Mouse (Mus musculus) urinary bladder, postnatal 14 days (tissue): ENCODE data around the gene Pcbp3.

Source experiments
- DNase-seq: peaks from one replicate; pipeline ENCODE4 v3.0.0; 2021; ENCODE audit warnings: low spot score

The Pcbp3 gene

DNA sequence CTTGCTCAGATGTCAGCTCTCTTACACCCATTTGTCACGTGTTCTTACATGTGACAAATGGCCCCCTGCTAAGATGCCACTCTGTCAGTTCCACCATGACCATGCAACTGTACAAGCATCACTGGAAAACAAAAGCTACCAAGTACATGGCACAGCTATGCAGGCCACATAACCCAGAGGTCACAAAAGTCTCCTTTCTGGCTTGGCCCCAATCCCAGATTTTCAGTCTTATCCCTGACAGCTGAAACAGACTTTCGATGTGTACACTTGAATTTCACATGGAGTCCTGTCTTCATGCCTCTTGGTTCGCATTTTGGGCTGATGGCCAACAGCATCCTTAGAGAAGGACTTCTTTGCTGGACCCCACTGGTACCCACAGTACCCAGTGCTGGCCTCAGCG lies 116.8 kb downstream of the Pcbp3 start:
- DNase-seq, result no peak

- no peak for DNase-seq
These were observed 117.3 kb downstream of the Pcbp3 start for GRCm38 (mm10) chr10:76844365-76844764.

DNA sequence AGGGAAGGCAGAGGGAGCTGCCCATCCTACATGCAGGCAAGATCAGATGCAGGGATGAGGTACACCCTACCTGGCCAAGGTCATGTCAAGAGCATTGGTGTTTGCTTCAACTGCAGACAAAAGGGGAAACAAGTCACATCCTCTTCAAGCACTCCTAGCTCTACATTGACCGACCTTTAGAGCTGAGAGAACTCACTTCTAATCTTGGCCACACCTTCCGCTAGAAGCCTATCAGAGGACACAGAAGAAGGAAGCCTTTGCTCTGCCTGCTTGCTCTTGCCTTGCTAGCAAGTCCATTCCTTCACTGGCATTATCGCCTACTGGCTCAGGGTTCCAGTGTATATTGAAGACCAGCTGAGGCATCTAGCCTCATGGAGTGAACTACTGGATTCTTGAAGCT lies 119.6 kb downstream of the Pcbp3 start:
- no peak for DNase-seq

DNA sequence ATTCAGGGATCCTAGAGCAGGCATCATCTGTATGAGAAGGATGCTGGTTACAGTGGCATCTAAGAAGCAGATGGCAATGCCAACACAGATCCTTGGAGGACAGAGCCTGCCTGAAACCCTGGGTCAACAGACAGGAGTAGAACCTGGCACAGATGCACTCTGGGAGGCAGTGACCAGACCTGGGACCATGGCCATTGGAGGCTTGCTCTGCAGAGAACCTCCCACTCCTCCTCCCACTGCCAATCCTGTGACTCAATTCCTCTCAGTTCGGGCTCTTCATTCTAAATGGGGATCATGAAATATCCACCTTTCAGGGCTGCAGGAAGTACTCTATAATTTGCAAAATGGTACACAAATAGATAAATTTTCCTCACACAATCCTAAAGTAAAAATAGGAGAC lies 120.5 kb downstream of the Pcbp3 start:
- DNase-seq, result no peak

- no peak for DNase-seq
These were observed 121.1 kb downstream of the Pcbp3 start for GRCm38 (mm10) chr10:76840566-76840965.

- DNase-seq, result peak; percentile 83
These were observed 126.0 kb downstream of the Pcbp3 start for GRCm38 (mm10) chr10:76835497-76836357.

- no peak for DNase-seq
These were observed 128.8 kb downstream of the Pcbp3 start for GRCm38 (mm10) chr10:76832841-76833240.

GRCm38 (mm10) chr10:76831915-76832314 lies 129.8 kb downstream of the Pcbp3 start:
- no peak for DNase-seq

DNA sequence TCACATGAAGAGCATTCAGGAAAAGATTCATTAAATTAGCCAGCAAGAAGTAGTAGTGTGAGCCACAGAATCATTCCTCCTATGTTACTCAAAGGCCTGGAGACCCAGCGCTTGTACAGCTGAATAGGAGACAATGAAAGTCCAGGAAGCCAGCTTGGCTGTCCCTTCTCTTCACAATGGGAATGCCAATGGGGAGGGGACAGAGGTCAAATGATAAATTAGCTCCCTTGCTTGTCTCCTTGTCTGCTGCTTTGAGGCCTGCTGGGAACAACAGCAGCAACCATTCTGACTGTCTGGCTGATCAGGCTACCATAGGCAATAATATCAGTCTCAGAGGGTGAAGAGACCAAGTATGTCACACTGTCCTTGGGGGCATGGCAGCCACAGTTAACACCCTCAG lies 130.5 kb downstream of the Pcbp3 start:
- no peak for DNase-seq

- DNase-seq, result no peak
These were observed 132.8 kb downstream of the Pcbp3 start for GRCm38 (mm10) chr10:76828936-76829335.

DNA sequence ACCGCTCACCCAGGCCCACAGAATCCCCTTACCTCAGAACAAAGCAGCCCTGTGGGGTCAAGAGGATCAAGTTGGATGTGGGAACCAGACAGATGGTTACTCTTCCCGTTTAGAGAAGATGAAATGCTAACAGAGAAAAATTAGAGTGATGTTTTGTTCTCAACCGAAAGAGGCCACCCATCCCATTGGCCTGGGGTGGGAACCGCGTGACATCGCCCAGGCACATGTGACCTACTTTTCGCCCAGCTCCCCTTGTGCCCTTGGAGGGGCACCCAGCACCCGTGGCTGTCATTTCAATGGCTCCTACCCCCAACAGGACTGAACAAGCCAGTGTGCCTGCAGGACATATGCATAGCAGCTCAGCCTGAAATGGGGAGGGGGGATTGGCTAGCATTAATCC lies 139.0 kb downstream of the Pcbp3 start:
- no peak for DNase-seq

DNA sequence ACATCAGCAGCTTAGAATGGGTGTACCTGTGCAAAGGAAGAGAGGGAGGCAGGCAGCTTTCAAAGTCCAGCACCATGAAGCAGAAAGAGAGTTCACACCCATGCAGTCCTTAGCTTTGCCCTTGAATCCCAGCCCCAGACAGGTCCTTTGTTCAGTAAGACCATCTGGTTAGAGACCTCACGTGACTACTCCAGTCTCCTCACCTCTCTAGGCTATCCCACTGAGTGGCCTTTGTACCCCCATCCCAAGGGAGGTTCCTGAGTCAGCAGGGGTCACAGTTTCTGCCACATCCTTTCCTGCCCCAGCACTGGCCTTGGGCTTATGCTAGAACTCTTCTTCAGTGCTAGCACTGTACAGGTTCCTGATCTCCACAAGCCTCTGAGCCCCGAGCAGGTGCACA lies 142.4 kb downstream of the Pcbp3 start:
- no peak for DNase-seq

DNA sequence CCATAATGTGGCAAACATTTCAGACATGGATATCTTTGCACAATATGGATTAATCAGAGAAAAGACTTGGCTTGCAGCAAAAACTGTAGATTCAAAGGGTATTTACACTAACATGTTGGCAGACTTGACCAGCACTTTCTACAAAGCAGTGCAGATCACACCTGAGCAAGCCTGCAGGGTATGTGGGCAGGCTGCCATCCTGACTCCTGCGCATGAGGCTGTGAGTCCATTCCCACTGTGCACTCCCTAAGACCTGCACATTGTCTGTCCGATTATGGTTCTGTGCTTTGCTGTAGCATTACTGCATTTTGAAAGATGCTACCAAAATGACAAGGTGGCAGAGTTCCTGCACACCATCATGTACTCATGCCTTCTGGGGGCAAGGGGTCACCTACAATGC lies 143.3 kb downstream of the Pcbp3 start:
- no peak for DNase-seq

DNA sequence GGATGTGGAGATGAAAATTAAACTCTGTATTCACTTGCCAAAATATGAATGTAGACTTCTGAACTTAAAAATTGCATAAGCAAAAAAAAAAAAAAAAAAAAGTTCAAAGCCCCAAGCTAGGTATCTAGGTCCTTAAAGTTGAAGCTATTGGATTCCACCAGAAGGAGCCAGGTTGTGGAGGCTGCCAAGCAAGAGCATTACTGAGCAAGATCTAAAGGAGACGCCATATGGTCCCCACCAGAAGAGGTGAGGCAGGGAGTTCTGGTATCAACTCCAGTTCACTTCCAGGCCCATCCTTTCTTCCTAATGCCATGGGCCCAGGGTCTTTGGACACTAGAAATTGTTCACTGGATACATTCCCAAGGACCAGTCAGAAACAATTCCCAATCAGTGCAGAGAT lies 144.8 kb downstream of the Pcbp3 start:
- no peak for DNase-seq

- DNase-seq, result no peak
These were observed 145.3 kb downstream of the Pcbp3 start for GRCm38 (mm10) chr10:76816436-76816835.

- DNase-seq, result no peak
These were observed 146.2 kb downstream of the Pcbp3 start for GRCm38 (mm10) chr10:76815481-76815880.

DNA sequence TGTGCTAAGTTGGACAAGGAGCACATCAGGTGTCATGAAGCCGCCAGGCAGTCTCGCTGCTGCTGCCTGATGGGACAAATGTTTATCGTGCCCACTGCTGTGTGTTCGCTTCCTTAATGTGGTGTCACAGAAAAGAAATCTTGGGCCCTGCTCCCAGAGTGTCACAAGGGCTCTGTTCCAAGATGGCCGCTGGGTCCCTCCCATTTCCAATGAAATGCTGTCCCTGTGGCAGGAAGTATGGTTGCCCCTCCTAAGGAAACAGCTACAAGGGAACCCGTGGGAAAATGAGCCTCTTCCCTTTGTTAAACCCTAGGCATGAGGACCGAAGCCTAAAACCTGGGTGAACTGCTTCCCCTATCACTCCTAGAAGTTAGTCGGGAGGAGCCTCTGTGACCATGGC lies 146.9 kb downstream of the Pcbp3 start:
- no peak for DNase-seq

DNA sequence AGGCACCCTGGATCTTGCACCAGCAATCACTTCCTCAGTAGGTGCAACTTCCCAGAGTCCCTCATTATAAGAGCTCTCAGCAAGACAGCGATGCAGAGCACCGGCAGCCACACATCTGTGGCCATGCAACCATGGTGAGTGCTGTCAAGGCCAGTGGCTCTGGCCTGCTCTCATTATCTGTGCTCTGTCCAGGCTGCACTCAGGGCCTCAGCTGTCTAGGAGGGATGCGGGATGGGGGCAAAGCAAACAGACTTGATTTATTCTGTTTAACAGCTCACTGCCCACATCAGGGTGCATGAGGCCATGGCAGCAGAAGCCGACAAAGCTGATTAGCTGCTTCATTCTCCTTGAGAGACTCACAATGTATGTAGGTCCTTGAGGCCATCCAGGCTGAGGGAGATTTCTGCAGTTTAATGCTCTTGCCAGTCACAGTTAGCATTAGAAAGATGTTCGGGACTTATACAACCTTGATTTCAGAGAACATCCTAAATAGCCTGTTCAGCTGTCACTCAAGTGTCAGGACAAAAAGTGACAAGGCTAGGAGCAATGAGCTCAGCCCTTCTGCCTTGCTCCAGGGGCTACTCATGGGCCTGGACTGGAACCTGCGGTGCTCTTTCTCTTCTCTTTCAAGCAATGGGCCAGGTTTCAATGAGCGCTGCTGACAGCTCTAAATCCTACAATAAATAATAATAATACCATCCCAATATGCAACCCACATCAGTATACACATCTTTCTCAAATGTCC lies 151.6 kb downstream of the Pcbp3 start:
- no peak for DNase-seq

DNA sequence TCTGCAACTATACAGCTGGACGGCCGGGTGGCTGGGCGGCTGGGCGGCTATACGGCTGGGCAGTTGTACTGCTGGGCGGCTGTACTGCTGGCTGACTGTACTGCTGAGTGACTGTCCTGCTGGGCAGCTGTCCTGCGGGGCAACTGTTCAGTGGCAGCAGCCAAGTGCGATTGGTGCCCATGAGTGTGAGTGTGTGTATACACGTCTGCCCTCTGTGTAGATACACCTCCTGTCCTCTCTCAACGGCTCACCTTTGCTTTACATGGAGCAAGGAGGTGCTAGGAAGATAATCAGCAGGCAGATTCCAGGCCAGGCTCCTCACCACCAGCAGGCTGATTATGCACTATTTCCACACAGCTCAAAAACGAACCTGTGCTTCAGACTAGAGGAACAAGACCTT lies 152.2 kb downstream of the Pcbp3 start:
- DNase-seq, result no peak

DNA sequence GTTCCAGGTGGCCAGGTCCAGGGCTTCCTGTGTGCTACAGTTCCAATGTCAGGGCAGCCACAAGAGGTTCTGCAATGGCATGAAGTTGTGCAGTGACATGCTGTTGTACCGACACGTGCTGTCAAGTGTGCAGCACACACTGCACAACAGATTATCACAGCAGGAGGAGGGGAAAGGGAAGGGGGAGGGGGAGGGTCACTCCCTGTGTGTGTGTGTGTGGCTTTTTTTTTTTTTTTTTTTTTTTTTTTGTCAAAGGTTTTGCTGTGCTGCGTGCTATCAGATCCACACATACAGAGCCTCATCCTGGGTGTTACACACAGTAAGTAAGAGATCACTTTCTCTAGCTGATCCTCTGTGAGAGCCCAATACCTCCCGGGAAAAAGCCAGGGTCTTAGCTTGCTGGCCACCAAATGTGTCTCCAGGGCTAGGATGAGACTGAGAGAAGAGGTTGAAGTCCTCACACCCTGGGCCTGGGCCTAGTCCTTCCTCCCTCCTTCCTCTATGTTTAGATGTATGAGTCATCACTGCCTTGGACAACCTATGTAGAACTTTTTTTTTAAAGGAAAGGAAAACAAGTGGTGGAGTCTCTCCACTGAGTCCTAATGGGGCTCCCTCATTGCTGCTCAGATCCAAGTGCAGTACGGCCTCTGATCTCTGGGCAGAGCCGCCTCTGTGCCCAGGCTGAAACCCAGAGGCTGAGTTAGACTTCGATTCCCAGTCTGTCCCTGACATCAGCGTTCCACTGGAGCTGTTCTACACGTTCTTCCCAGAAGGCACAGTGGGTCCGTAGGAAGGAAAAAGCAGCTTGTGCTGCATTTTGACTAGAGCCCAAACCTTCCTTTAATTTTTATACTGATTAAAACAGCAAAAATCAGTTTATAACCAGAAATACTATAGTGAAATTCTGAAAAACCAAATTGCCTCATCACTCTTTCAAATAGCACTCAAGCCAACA lies 153.0 kb downstream of the Pcbp3 start:
- no peak for DNase-seq

- DNase-seq, result no peak
These were observed 159.2 kb downstream of the Pcbp3 start for GRCm38 (mm10) chr10:76802500-76802885.

DNA sequence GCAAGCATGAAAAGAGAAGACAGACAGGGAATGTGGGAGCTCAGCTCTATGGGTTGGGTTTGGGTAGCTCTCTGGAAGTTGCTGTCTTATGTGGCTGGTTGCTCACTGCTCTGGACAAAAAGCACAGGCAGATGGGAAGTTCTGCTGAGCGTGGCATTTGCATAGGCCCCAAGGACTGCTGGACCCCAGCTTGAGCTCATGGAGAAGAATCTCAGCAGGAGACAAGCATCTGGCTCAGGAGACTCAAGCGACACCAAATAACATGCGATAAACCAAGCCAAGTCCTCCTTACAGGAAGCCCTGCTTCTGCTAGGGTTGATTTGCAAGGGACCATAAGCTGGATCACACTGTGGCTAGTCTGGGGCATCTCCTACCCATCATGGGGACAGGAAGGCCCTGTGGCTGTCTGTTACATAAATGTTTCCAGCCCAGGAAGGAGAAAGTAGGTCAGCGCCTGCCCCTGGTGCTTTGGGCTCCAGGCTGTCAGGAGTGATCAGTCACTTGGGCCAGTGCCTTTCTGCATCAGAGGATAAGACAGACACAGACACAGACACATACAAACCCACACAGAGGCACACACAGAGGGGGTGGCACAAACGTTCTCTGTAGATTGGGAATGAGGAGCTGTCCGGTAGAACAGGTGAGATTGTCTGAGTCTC lies 159.7 kb downstream of the Pcbp3 start:
- DNase-seq, result no peak
